Mouse (Mus musculus) CH12.LX (cell line): ENCODE results near the gene Zfp810. TPM values are rescaled to one million over a fixed set of nuclear protein-coding genes. Genes with fewer than 3 reads are reported as not detected.

Experiments
- DNase-seq: peaks from one replicate; pipeline ENCODE4 v3.0.0-alpha.2; 2013; ENCODE audit errors: extremely low read depth
- H3K27ac ChIP-seq: 2 replicates; pipeline ENCODE4 v1.5.1; 2012; ENCODE audit warnings: low read depth, mild to moderate bottlenecking, control low read depth, moderate library complexity; ENCODE audit not compliant: insufficient read depth
- H3K27me3 ChIP-seq: replicated peaks from 2 replicates; pipeline ENCODE3; 2012; ENCODE audit warnings: inconsistent platforms
- H3K36me3 ChIP-seq, 2 experiments: replicated peaks in 1 of 2; 2 replicates each; pipeline versions ENCODE3 to v1.6.1; 2012; ENCODE audit warnings: inconsistent platforms in 1 of 2, low read length in 1 of 2, mild to moderate bottlenecking in 1 of 2, mixed read lengths in 1 of 2, moderate library complexity in 1 of 2; ENCODE audit not compliant: control insufficient read depth in 1 of 2, insufficient read depth in 1 of 2
- H3K4me1 ChIP-seq, 2 experiments: 2 replicates each; pipeline ENCODE4 v1.6.1; 2012; ENCODE audit warnings: inconsistent platforms in 1 of 2, moderate library complexity in 1 of 2; ENCODE audit not compliant: insufficient read depth in 2 of 2, control insufficient read depth in 1 of 2
- H3K4me2 ChIP-seq: 2 replicates; pipeline ENCODE4 v1.6.1; 2012; ENCODE audit warnings: low read depth, mild to moderate bottlenecking, control low read depth; ENCODE audit not compliant: poor library complexity, insufficient read depth, severe bottlenecking
- H3K4me3 ChIP-seq, 3 experiments: fragments of 150-350 bp in 1 of 3; sonication (generic) in 1 of 3; replicated peaks in 1 of 3; 2 replicates each; pipeline versions ENCODE3 to v1.5.1; 2011 to 2012; ENCODE audit warnings: low read depth in 2 of 3, low read length in 2 of 3, mild to moderate bottlenecking in 2 of 3, moderate library complexity in 2 of 3, control low read depth in 1 of 3, improper control_type of control experiment in 1 of 3, inconsistent platforms in 1 of 3, mixed read lengths in 1 of 3; ENCODE audit not compliant: poor library complexity in 1 of 3
- H3K79me2 ChIP-seq: replicated peaks from 2 replicates; pipeline ENCODE4 v1.6.1; 2012; ENCODE audit warnings: mild to moderate bottlenecking, moderate library complexity; ENCODE audit not compliant: control insufficient read depth, poor library complexity, insufficient read depth, severe bottlenecking; ENCODE audit errors: extremely low read depth
- H3K9ac ChIP-seq: 2 replicates; pipeline ENCODE4 v1.6.1; 2012; ENCODE audit warnings: low read depth, mild to moderate bottlenecking, control low read depth, moderate library complexity; ENCODE audit not compliant: insufficient read depth
- H3K9me3 ChIP-seq: replicated peaks from 2 replicates; pipeline ENCODE3; 2012; ENCODE audit warnings: low read length, inconsistent platforms, mixed read lengths
- BHLHE40 ChIP-seq: IDR thresholded peaks from 2 replicates; pipeline ENCODE4 v1.6.1; 2011; ENCODE audit warnings: mild to moderate bottlenecking, low read depth, low read length, improper control_type of control experiment
- CHD1 ChIP-seq: IDR thresholded peaks from 2 replicates; pipeline ENCODE4 v1.6.1; 2012; ENCODE audit warnings: low read depth, low read length, improper control_type of control experiment, inconsistent platforms
- CHD2 ChIP-seq: IDR thresholded peaks from 2 replicates; pipeline ENCODE4 v1.6.1; 2011; ENCODE audit warnings: low read length, improper control_type of control experiment
- CTCF ChIP-seq, 2 experiments: IDR thresholded peaks in 1 of 2; conservative IDR thresholded peaks in 1 of 2; 2 replicates each; pipeline ENCODE4 v1.5.1; 2011 to 2012; ENCODE audit warnings: low read depth in 2 of 2, low read length in 2 of 2, improper control_type of control experiment in 1 of 2, inconsistent platforms in 1 of 2, mild to moderate bottlenecking in 1 of 2, moderate library complexity in 1 of 2
- E2F4 ChIP-seq: IDR thresholded peaks from 2 replicates; pipeline ENCODE4 v1.6.1; 2011; ENCODE audit warnings: low read depth, low read length, improper control_type of control experiment; ENCODE audit not compliant: insufficient replicate concordance
- ELF1 ChIP-seq: IDR thresholded peaks from 2 replicates; pipeline ENCODE4 v1.6.1; 2014; ENCODE audit warnings: low read depth, mild to moderate bottlenecking, inconsistent platforms, low read length, improper control_type of control experiment
- EP300 ChIP-seq: IDR thresholded peaks from 2 replicates; pipeline ENCODE4 v1.6.1; 2011; ENCODE audit warnings: low read length, improper control_type of control experiment
- HCFC1 ChIP-seq: IDR thresholded peaks from 2 replicates; pipeline ENCODE4 v1.6.1; 2012; ENCODE audit warnings: low read depth, mild to moderate bottlenecking, inconsistent platforms, low read length, improper control_type of control experiment
- JUN ChIP-seq: IDR thresholded peaks from 2 replicates; pipeline ENCODE4 v1.6.1; 2011; ENCODE audit warnings: low read depth, mild to moderate bottlenecking, low read length, improper control_type of control experiment, moderate library complexity; ENCODE audit not compliant: insufficient read depth
- JUND ChIP-seq: conservative IDR thresholded peaks from 2 replicates; pipeline ENCODE4 v1.6.1; 2011; ENCODE audit warnings: low read depth, low read length, improper control_type of control experiment
- KAT2A ChIP-seq: IDR thresholded peaks from 2 replicates; pipeline ENCODE4 v1.6.1; 2012; ENCODE audit warnings: low read length, improper control_type of control experiment, inconsistent platforms; ENCODE audit not compliant: insufficient replicate concordance
- MAX ChIP-seq: IDR thresholded peaks from 2 replicates; pipeline ENCODE4 v1.6.1; 2011; ENCODE audit warnings: low read length, improper control_type of control experiment
- MAZ ChIP-seq: IDR thresholded peaks from 2 replicates; pipeline ENCODE4 v1.6.1; 2012; ENCODE audit warnings: low read depth, mild to moderate bottlenecking, inconsistent platforms, low read length, improper control_type of control experiment, moderate library complexity
- MEF2A ChIP-seq: IDR thresholded peaks from 2 replicates; pipeline ENCODE4 v1.6.1; 2014; ENCODE audit warnings: low read depth, mild to moderate bottlenecking, inconsistent platforms, low read length, improper control_type of control experiment, borderline replicate concordance
- MXI1 ChIP-seq: IDR thresholded peaks from 2 replicates; pipeline ENCODE4 v1.6.1; 2011; ENCODE audit warnings: mild to moderate bottlenecking, low read depth, low read length, improper control_type of control experiment
- MYC ChIP-seq: IDR thresholded peaks from 2 replicates; pipeline ENCODE4 v1.6.1; 2011; ENCODE audit warnings: low read depth, mild to moderate bottlenecking, improper control_type of control experiment, low read length
- NRF1 ChIP-seq: IDR thresholded peaks from 2 replicates; pipeline ENCODE4 v1.6.1; 2014; ENCODE audit warnings: low read depth, mild to moderate bottlenecking, inconsistent platforms, low read length, improper control_type of control experiment, moderate library complexity
- PAX5 ChIP-seq: IDR thresholded peaks from 2 replicates; pipeline ENCODE4 v1.6.1; 2012; ENCODE audit warnings: low read length, inconsistent platforms, mixed read lengths
- RAD21 ChIP-seq: IDR thresholded peaks from 2 replicates; pipeline ENCODE4 v1.6.1; 2011; ENCODE audit warnings: low read depth, mild to moderate bottlenecking, low read length, improper control_type of control experiment, moderate library complexity
- SIN3A ChIP-seq: IDR thresholded peaks from 2 replicates; pipeline ENCODE4 v1.6.1; 2012; ENCODE audit warnings: low read length, improper control_type of control experiment, inconsistent platforms
- SMC3 ChIP-seq: IDR thresholded peaks from 2 replicates; pipeline ENCODE4 v1.6.1; 2011; ENCODE audit warnings: low read depth, low read length, improper control_type of control experiment
- TBP ChIP-seq: conservative IDR thresholded peaks from 2 replicates; pipeline ENCODE4 v1.6.1; 2011; ENCODE audit warnings: low read depth, low read length, improper control_type of control experiment
- UBTF ChIP-seq: IDR thresholded peaks from 2 replicates; pipeline ENCODE4 v1.6.1; 2012; ENCODE audit warnings: low read depth, mild to moderate bottlenecking, inconsistent platforms, low read length, improper control_type of control experiment, moderate library complexity
- USF2 ChIP-seq: conservative IDR thresholded peaks from 2 replicates; pipeline ENCODE4 v1.6.1; 2011; ENCODE audit warnings: low read depth, low read length, improper control_type of control experiment
- ZC3H11A ChIP-seq: IDR thresholded peaks from 2 replicates; pipeline ENCODE4 v1.6.1; 2012; ENCODE audit warnings: low read depth, mild to moderate bottlenecking, inconsistent platforms, low read length, improper control_type of control experiment
- ZKSCAN1 ChIP-seq: IDR thresholded peaks from 2 replicates; pipeline ENCODE4 v1.6.1; 2012; ENCODE audit warnings: low read depth, inconsistent platforms, low read length, improper control_type of control experiment, borderline replicate concordance
- ZNF384 ChIP-seq: IDR thresholded peaks from 2 replicates; pipeline ENCODE4 v1.6.1; 2012; ENCODE audit warnings: low read depth, low read length, improper control_type of control experiment, inconsistent platforms
- dilution Hi-C: fragments of 300-500 bp; cut with MboI; formaldehyde crosslinking; loops from 2 replicates; pipeline ENCODE4 v1.14.3; 2020; ENCODE audit warnings: low sequenced_read_pairs; ENCODE audit not compliant: extremely low pct_unique_long_range_greater_than_20kb, extremely low pct_ligation_motif_present
- in situ Hi-C: fragments of 300-500 bp; cut with MboI; formaldehyde crosslinking; loops from 3 replicates; pipeline ENCODE4 v1.14.3; 2019; ENCODE audit warnings: low sequenced_read_pairs, low pct_ligation_motif_present, low pct_unique_long_range_greater_than_20kb, mixed read lengths
- polyA plus RNA-seq: library from polyadenylated mRNA; unstranded; fragments of >175 nt; gene quantifications from 2 replicates; pipeline ENCODE4 v1.2.1, GENCODE M21; 2012; ENCODE audit warnings: low read depth; ENCODE audit not compliant: insufficient read length
- total RNA-seq, 2 experiments: library from RNA; depleted of rRNA; stranded (reverse); fragments of 300-350 nt in 1 of 2; fragments of >200 nt in 1 of 2; gene quantifications; 2 replicates each; pipeline ENCODE4 v1.2.3; 2012 to 2014

The Zfp810 gene
- total and polyA plus RNA-seq, 3 experiments, result 4.3 to 7.5 (median 7.2) TPM

GRCm38 (mm10) chr9:22240001-22240400 is 67.4 kb downstream of the Zfp810 start:
- Histone ChIP-seq H3K36me3 (peaks cover 51 to 86% of the 10 kb centered on the region in 2 experiments), H3K27me3 (no peaks in the 10 kb centered on the region), H3K4me3 (no peak overlapping the region), H3K27ac (no peak overlapping the region), H3K9ac (no peak overlapping the region), H3K79me2 (0 out of 2 replicates have a peak, but pooled peaks cover 3% of the 10 kb centered on the region), H3K4me2 (no peak overlapping the region), H3K4me1 (no peaks in the 10 kb centered on the region), H3K9me3 (peaks cover 16% of the 10 kb centered on the region)
- DNase-seq, result no peak
- no peak for TF ChIP-seq MAZ
- no peak for TF ChIP-seq MXI1
- TF ChIP-seq USF2, result no peak
- TF ChIP-seq PAX5, result no peak
- no peak for TF ChIP-seq CTCF (conservative IDR thresholded peaks at IDR 0.05 in 1 of 2, IDR thresholded peaks at IDR 0.05 in 1 of 2; ENCODE audit: low read depth in 2 of 2, low read length in 2 of 2)
- TF ChIP-seq KAT2A, result no peak
- no peak for TF ChIP-seq ZC3H11A
- TF ChIP-seq MYC, result no peak
- TF ChIP-seq ELF1, result no peak
- TF ChIP-seq MEF2A, result no peak
- TF ChIP-seq UBTF, result no peak
- TF ChIP-seq CHD1, result no peak
- no peak for TF ChIP-seq NRF1
- no peak for TF ChIP-seq EP300
- no peak for TF ChIP-seq JUN
- no peak for TF ChIP-seq E2F4
- no peak for TF ChIP-seq BHLHE40
- TF ChIP-seq MAX, result no peak
- TF ChIP-seq SMC3, result no peak
- in situ Hi-C loops (no loop called here), dilution Hi-C loops (no loop called here)

- peaks cover 8 to 38% of the 10 kb centered on the region in 2 experiments for H3K36me3 ChIP-seq
- peaks cover 19% of the 10 kb centered on the region for H3K79me2 ChIP-seq
- TF ChIP-seq ZKSCAN1, result no peak
- peak; percentile 48 for TF ChIP-seq RAD21
- TF ChIP-seq CTCF (conservative IDR thresholded peaks at IDR 0.05 in 1 of 2, IDR thresholded peaks at IDR 0.05 in 1 of 2; ENCODE audit: low read depth in 2 of 2, low read length in 2 of 2), result peak in 1 of 2 experiments; percentile 58; a peak in 2 of 4 replicates
- no peak for TF ChIP-seq MEF2A
- TF ChIP-seq HCFC1, result no peak
- TF ChIP-seq JUND, result no peak
- TF ChIP-seq MYC, result peak; percentile 75
- TF ChIP-seq MAX, result no peak
- no peak for TF ChIP-seq TBP
- peak; percentile 64 for TF ChIP-seq ZNF384
- TF ChIP-seq CHD2, result no peak
- no peak for TF ChIP-seq SIN3A
- peak; percentile 39; the same call in 1 of the 2 replicates for TF ChIP-seq SMC3
- no peak for TF ChIP-seq USF2
- H3K9me3 ChIP-seq, result no peaks in the 10 kb centered on the region
- no peak overlapping the region for H3K9ac ChIP-seq
- H3K4me1 ChIP-seq, result no peaks in the 10 kb centered on the region
- in situ Hi-C loops, result no loop called here
- no peaks in the 10 kb centered on the region for H3K27me3 ChIP-seq
- no peak overlapping the region for H3K27ac ChIP-seq
- H3K4me3 ChIP-seq, result no peak overlapping the region
- DNase-seq, result peak; percentile 37
- H3K4me2 ChIP-seq, result no peak overlapping the region
- dilution Hi-C loops, result no loop called here
These were observed 76.9 kb downstream of the Zfp810 start for GRCm38 (mm10) chr9:22230556-22230955.
